Mouse (Mus musculus) layer of hippocampus, adult 18-20 months (tissue): ENCODE results near the gene Frmpd2. TPM values are rescaled to one million over a fixed set of nuclear protein-coding genes. Genes with fewer than 3 reads are reported as not detected.
A peak's percentile ranks its signal among the peaks of the same experiment; 100 is the strongest.

Experiments
- DNase-seq, 2 experiments: peaks; one replicate each; pipeline ENCODE4 v3.0.0; 2022; ENCODE audit warnings: low spot score in 2 of 2
- total RNA-seq, 2 experiments: library from RNA; stranded (reverse); gene quantifications; 2 replicates each; pipeline ENCODE4 v1.2.3; 2021

The Frmpd2 gene
- total RNA-seq, 2 experiments from 2014 or later: 0.76 to 1.6 TPM

DNA sequence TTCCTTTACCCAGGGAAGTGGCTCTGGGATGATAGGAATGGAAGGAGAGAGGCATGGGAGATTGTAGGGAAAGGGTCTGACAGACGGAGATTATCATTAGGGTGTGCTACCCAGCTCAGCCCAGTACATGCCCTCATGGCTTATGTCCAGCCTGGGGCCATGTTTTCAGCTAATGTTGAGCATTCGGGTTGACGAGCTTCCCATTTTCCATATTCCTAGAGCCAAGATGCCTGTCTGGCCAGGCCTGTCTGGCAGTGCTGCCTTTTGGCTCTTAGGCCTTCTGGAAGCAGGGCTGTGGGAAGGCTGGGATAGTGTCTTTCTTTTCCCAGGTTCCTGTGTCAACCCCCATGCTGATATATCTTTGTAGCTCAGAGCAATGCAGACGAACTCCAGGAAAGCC lies 35.2 kb downstream of the Frmpd2 start:
- no peak for DNase-seq

DNA sequence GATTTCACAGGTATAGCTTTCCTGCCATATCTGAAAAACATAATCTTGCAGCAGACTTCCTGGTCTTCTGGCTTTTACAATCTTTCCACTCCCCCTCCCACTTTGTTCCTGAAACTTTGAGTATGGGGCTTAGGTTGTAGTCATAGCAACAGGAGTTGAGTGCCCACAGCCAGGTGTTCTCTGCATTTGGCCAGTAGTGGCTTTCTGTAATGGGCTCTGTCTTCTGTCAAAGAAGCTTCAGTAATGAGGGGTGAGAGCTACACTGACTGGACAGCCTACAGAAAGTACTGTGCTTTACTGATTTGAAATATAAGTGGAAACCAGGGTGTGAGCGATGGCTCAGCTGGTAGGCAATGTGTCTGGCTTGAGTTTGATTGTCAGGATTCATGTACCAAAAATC lies 37.2 kb downstream of the Frmpd2 start:
- no peak for DNase-seq

DNA sequence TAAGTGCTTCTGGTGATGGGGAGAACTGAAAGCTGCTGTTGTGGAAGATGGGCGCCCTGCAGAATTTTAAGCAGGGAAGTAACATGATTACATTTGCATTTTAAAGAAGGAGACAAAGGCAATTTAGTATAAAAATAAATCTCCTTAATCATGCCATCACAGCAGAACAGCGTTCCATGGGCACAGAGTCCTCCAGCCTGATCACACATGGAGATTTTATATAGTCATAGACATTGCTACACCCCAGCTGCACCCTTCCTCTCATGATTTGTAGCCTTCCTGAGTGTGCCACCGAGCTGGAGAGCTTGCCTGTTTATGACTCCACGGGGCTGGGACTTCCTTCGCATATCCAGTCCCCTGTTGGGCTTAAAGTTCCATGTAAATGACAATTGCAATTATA lies 42.4 kb downstream of the Frmpd2 start:
- peak in 1 of 2 experiments; percentile 26 for DNase-seq

DNA sequence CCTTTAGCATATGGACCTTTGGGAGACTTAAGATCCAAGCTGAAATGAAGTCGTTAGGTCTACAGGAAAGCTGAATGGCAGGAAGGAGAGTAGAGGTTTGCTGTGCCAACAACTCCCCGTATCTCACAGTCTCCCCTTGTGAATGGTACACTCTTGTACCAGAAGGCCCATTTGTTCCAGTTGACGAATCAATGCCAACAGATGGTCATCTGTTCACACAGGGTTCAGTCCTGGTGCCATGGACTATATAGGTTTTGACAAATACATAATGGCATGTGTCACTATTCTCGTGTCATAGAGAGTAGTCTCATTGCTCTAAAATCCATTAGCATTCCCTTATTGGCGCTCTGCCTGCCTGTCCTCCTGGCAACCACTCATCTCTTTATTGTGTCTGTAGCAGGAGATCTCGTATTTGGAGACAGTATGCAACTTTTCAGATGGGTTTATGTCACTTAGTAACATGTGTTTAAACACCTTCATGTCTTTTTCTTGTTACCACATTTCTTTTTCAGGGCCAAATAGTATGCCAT lies 43.3 kb downstream of the Frmpd2 start:
- no peak for DNase-seq

DNA sequence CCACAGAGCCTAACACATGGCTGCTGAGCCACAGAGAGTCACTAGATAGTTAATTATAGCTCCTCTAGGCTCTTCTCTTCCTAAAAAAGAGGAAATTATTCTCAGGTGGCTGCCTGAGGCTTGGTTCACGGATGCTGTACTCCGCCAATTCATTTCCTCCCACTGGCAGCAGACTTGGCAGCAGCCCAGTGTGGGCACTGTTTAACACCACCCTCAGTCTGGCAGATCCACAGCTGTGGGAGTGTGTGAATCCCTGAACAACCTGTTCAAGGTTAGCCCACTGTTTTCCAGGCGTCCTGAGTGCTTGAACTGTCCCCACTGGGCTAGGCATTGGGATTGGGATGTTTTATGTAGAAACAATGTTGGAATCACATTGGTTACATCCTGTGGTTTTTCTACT lies 50.0 kb downstream of the Frmpd2 start:
- peak; percentile 68 to 72 for DNase-seq

GRCm38 (mm10) chr14:33525272-33525983 lies 53.9 kb downstream of the Frmpd2 start:
- peak in 1 of 2 experiments; percentile 66 for DNase-seq

DNA sequence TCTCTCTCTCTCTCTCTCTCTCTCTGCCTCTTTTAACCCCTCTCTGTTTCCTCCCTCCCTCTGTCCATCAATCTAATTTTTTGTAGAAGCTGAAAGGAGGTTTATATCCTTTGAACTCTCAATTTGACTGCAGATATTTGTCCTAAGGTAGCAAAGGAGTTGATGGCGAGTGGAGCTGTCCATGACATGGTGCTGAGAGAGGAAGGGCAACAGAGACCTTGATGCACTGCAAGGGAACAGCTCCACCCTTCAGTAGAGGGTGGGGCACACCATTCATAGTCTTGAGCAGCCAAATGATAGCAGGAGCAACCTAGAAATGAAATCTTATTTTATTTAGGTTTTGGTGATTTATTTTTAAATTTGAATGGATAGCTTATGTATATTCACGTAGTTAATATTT lies 55.1 kb downstream of the Frmpd2 start:
- DNase-seq: no peak

- DNase-seq: no peak
These were observed 56.4 kb downstream of the Frmpd2 start for GRCm38 (mm10) chr14:33527938-33528337.

DNA sequence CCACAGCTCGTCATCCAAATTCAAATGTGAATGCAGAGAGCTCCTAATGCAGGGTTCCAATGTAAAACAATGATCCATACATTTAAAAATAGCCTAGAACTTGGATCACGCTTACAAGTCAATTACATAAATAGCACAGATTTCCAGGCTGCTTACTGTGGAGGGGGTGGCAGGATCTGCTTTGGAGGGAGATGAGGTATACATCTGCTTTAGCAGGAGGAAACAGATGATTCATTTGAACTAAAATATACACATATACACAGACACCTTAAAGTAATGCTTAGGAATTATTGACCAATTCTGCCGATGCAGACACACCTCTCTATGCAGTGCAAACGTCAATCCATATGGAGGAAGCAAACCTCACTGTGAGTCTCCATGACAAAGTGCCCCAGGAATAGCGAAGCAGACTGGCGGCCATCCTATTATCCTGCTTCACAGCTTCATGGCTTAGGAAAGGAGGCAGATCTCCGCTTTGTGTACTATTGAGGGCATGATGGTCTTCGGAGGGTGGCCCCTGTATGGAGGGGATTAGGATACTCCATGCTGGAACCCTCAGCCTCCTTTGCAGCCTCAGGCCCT lies 59.9 kb downstream of the Frmpd2 start:
- peak in 1 of 2 experiments; percentile 67 for DNase-seq

DNA sequence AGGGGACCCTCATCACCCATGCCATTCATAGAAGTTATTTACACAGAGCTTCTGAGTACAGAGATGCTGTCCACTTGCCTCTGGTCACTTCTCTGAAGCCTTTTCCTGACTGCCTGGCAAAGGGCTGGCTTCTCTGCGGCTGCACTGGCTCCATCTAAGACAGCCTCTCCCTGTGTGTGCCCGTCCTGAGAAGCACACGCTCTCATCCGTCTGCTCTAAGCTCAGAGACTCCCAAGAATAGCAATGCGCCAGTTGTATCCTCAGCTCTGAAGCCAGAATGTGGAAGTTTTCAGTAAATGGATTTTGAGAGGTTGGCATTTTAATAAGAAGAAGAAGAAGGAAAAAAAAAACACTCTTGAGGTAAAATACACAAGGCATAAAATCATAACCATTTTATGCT lies 61.3 kb downstream of the Frmpd2 start:
- peak in 1 of 2 experiments; percentile 30 for DNase-seq

GRCm38 (mm10) chr14:33533516-33533915 lies 62.0 kb downstream of the Frmpd2 start:
- DNase-seq: no peak

DNA sequence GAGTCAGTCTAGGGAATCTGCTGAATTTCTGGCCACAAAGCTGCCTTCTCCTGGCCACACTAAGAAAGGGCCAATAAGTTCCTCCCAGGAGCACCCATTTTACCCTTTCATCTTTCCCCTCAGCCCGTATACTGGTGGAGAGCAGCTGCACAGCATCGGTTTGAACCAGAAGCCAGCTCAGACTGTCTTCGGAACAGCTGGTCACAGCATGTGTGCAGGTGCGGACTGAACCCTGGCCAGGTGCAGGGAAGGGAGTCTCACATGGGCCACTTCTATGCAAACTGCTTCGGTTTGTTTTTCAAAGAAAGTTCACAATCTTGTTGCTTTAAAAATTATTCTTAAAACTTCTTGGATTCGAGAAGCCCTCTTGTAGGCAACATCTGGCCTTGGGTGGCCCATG lies 63.8 kb downstream of the Frmpd2 start:
- DNase-seq: no peak

- no peak for DNase-seq
These were observed 68.2 kb downstream of the Frmpd2 start for GRCm38 (mm10) chr14:33539559-33540167.

GRCm38 (mm10) chr14:33545565-33546143 lies 74.2 kb downstream of the Frmpd2 start:
- DNase-seq: no peak

GRCm38 (mm10) chr14:33548650-33549049 lies 77.2 kb downstream of the Frmpd2 start:
- DNase-seq: no peak

DNA sequence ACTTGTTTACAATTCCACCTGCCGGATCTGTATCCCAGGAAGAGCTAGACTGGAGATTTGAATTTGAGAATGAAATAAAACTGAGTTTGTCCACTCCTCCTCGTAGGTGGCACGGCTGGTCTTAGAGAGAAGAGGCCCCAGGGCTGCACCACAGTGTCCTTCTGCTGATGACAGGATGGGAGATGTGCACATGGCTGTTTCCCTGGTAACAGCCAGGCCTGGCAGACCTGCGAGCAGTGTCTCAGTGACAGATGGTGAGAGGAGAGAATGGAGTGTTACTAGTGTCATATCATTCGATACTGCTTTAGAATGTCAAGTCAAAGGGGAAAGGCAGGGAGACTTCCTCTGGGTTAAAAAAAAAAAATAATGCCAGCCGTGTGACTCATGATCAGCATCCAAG lies 78.4 kb downstream of the Frmpd2 start:
- peak; percentile 59 to 78 for DNase-seq

- DNase-seq: no peak
These were observed 99.2 kb downstream of the Frmpd2 start for GRCm38 (mm10) chr14:33570737-33571136.

- no peak for DNase-seq
These were observed 102.1 kb downstream of the Frmpd2 start for GRCm38 (mm10) chr14:33573643-33574042.

GRCm38 (mm10) chr14:33579771-33580484 lies 108.4 kb downstream of the Frmpd2 start:
- peak in 1 of 2 experiments; percentile 54 for DNase-seq

GRCm38 (mm10) chr14:33588951-33589350 lies 117.5 kb downstream of the Frmpd2 start, which contains the start of gene Ptpn20:
Gene Ptpn20, plus strand, starts transcription at chr14:33589207.
- no peak for DNase-seq
